Mouse (Mus musculus): ENCODE data around the gene Isg20l2.

GRCm38 (mm10) chr3:87960191-87960585 is 30.1 kb downstream of the Isg20l2 start:
- TF ChIP-seq CTCF (IDR thresholded peaks at IDR 0.05): no peak
- no peak for TF ChIP-seq POLR2A (IDR thresholded peaks at IDR 0.05; ENCODE audit: insufficient read depth, low read depth, low read length)
- no peak for TF ChIP-seq EP300 (IDR thresholded peaks at IDR 0.05; ENCODE audit: insufficient read depth, low read depth, low read length)

Measured in heart, adult 2 months (tissue).